Mouse (Mus musculus) stomach, postnatal 0 days (tissue): ENCODE data around the gene Nacc1.

Experiments
- CTCF ChIP-seq: IDR thresholded peaks from 2 replicates; pipeline ENCODE4 v1.5.1; 2016; ENCODE audit warnings: antibody characterized with exemption, low read depth, mild to moderate bottlenecking, moderate library complexity
- EP300 ChIP-seq: optimal IDR thresholded peaks from 2 replicates; pipeline ENCODE3; 2016; ENCODE audit warnings: antibody characterized with exemption

DNA sequence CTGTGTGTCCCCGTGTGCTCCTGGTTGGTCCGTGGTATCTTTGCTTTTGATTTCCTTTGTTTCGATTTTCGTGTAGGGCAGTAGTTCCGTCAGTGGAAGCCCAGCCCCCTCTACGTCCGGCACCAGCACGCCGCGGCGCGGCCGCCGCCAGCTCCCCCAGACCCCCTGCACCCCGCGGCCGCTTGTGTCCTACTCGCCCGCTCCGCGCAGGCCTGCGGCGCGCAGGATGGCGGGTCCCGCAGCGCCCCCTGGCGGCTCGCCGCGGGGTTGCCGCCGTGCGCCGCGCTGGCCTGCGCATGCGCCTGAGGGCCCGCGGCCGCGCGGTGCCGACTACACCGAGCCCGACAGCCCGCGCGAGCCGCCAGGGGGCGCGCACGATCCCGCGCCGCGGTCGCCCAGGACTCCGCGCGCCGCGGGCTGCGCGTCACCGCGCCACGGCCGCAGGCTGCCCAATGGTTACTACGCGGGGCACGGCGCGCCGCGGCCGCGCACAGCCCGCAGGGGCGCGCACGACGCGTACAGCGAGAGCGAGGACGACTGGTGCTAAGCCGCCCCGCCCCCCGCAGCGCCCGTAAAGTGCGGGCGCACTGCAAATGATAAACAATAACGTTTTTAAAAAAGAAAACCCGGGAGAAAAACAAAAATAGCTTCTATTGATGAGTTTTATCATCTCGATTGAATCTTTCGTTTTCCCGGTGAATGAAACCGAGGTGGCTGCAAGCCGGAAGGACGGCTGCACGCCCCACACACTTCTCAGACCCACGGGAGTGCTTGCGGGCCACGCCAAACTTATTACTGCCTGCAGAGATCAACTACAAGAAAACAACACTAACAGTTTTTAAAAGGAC lies 48.3 kb downstream of the Nacc1 start:
- TF ChIP-seq CTCF, result peak; percentile 65
- TF ChIP-seq EP300, result no peak
